Mouse (Mus musculus) liver, embryonic 14.5 days (tissue): Measurements from ENCODE around the gene Zfr. TPM values are rescaled to one million over a fixed set of nuclear protein-coding genes. Genes with fewer than 3 reads are reported as not detected.

Source experiments
- ATAC-seq: fragments of 200-750 bp; cut with Nextera tagmentation; 2 replicates; pipeline ENCODE4 v1.8.0; 2017; ENCODE audit warnings: moderate number of reproducible peaks, mild to moderate bottlenecking, moderate library complexity; ENCODE audit not compliant: insufficient read depth
- DNase-seq, 3 experiments: peaks; one replicate each; pipeline ENCODE4 v3.0.0-alpha.2; 2012 to 2013; ENCODE audit warnings: low read depth in 3 of 3, low spot score in 3 of 3
- H3K27ac ChIP-seq: fragments of 300-500 bp; sonication (generic); 2 replicates; pipeline ENCODE4 v1.5.1; 2014; ENCODE audit warnings: moderate library complexity, mild to moderate bottlenecking, control low read depth, inconsistent platforms
- H3K27me3 ChIP-seq: fragments of 300-500 bp; sonication (generic); 2 replicates; pipeline ENCODE4 v1.6.1; 2014; ENCODE audit warnings: mild to moderate bottlenecking, low read length, moderate library complexity; ENCODE audit not compliant: control insufficient read depth, insufficient read depth
- H3K36me3 ChIP-seq: fragments of 300-500 bp; sonication (generic); replicated peaks from 2 replicates; pipeline ENCODE4 v1.6.1; 2014; ENCODE audit warnings: low read depth; ENCODE audit not compliant: control insufficient read depth, insufficient read depth
- H3K4me1 ChIP-seq, 2 experiments: fragments of 200-500 bp in 1 of 2; fragments of 300-500 bp in 1 of 2; sonication (generic) in 1 of 2; replicated peaks; 2 replicates each; pipeline ENCODE4 v1.6.1; 2012 to 2014; ENCODE audit warnings: antibody characterized with exemption in 1 of 2, inconsistent platforms in 1 of 2, low read length in 1 of 2; ENCODE audit not compliant: control insufficient read depth in 2 of 2, insufficient read depth in 2 of 2
- H3K4me2 ChIP-seq: fragments of 300-500 bp; sonication (generic); 2 replicates; pipeline ENCODE4 v1.6.1; 2014; ENCODE audit warnings: low read depth, mild to moderate bottlenecking, control low read depth, moderate library complexity
- H3K4me3 ChIP-seq, 2 experiments: fragments of 200-500 bp in 1 of 2; fragments of 300-500 bp in 1 of 2; sonication (generic) in 1 of 2; 2 replicates each; pipeline ENCODE4 v1.5.1; 2012 to 2014; ENCODE audit warnings: low read depth in 2 of 2, low read length in 2 of 2, mild to moderate bottlenecking in 2 of 2, control low read depth in 1 of 2, inconsistent platforms in 1 of 2, moderate library complexity in 1 of 2; ENCODE audit not compliant: insufficient read depth in 1 of 2
- H3K9ac ChIP-seq: fragments of 300-500 bp; sonication (generic); replicated peaks from 2 replicates; pipeline ENCODE4 v1.6.1; 2014; ENCODE audit warnings: mild to moderate bottlenecking, control low read depth, moderate library complexity
- H3K9me3 ChIP-seq: fragments of 300-500 bp; sonication (generic); 2 replicates; pipeline ENCODE4 v1.6.1; 2016; ENCODE audit warnings: low read length, mixed read lengths; ENCODE audit not compliant: control insufficient read depth
- CTCF ChIP-seq: IDR thresholded peaks from 2 replicates; pipeline ENCODE4 v1.5.1; 2016; ENCODE audit warnings: antibody characterized with exemption, low read depth, control low read depth
- EP300 ChIP-seq: IDR thresholded peaks from 2 replicates; pipeline ENCODE4 v1.6.1; 2016; ENCODE audit warnings: antibody characterized with exemption, low read depth
- WGBS: fragments of 180-500 bp; shearing (Covaris S2); extraction: QIAGEN DNeasy Blood & Tissue Kit; methylation state at CpG from one replicate; pipeline ENCODE4 v1.1.7; 2014; ENCODE audit not compliant: insufficient replicate concordance; 5-methylcytosine and 5-hydroxymethylcytosine counted together
- microRNA counts: library from miRNA; unstranded; fragments of <30 nt; microRNA quantifications from one replicate; lab custom pipeline; 2016
- microRNA-seq: library from miRNA; unstranded; fragments of <30 nt; microRNA quantifications from one replicate; pipeline ENCODE4, GENCODE M21; 2016
- polyA plus RNA-seq, 2 experiments: library from polyadenylated mRNA; depleted of rRNA in 1 of 2; stranded (reverse) in 1 of 2; unstranded in 1 of 2; fragments of >200 nt; fragmentation: Nextera tagmentation in 1 of 2; extraction: Ambion mirVana in 1 of 2; gene quantifications; 2 replicates each; pipeline versions ENCODE4 v1.2.1 to v1.2.3; 2012 to 2014

Zfr gene
- polyA plus RNA-seq, 2 experiments, result 21.8 to 42.2 TPM

DNA sequence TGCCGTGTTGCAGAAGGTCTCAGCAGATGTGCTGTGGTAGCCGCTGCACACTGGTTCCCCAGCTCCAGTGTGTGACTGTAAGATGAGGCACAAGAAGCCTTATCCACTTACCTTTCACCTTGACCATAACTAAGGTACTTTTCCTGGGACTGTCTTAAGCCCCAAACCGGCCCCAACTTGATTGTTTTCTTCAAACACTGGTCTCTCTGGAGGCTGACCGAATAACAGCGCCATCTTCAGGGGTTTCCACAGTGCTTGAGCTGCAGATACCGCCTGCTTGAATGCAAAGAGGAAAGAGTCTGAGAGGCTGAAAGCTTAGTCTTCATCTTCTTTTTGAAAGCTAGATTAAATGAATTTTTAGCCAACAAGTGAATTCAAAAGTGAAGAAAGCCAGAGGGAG lies 113.8 kb downstream of the Zfr start:
- H3K9ac ChIP-seq, result no peak overlapping the region
- no peaks in the 10 kb centered on the region for H3K27me3 ChIP-seq
- peaks cover 18 to 37% of the 10 kb centered on the region in 2 experiments for H3K4me1 ChIP-seq
- H3K4me3 ChIP-seq, result no peak overlapping the region
- DNase-seq, result no peak
- no peak overlapping the region for H3K27ac ChIP-seq
- no peak for ATAC-seq
- no peak overlapping the region for H3K4me2 ChIP-seq
- no peak for TF ChIP-seq EP300
- TF ChIP-seq CTCF, result no peak
- H3K9me3 ChIP-seq, result no peaks in the 10 kb centered on the region
- WGBS, result 81% methylated on average over 6 of the region's 6 CpGs
- H3K36me3 ChIP-seq, result peaks cover 6% of the 10 kb centered on the region

GRCm38 (mm10) chr15:12232429-12232828 lies 114.8 kb downstream of the Zfr start:
- WGBS, result 81% methylated on average over 11 of the region's 11 CpGs
- no peak overlapping the region for H3K9ac ChIP-seq

GRCm38 (mm10) chr15:12233021-12233420 lies 115.4 kb downstream of the Zfr start:
- WGBS, result 78% methylated on average over 4 of the region's 4 CpGs
- no peak for DNase-seq
- peaks cover 16 to 30% of the 10 kb centered on the region in 2 experiments for H3K4me1 ChIP-seq

More at GRCm38 (mm10) chr15:12232429-12232828, 114.8 kb downstream of the Zfr start:
- peaks cover 6% of the 10 kb centered on the region for H3K36me3 ChIP-seq
- no peak overlapping the region for H3K4me3 ChIP-seq
- no peak for DNase-seq
- no peak overlapping the region for H3K27ac ChIP-seq
- H3K4me2 ChIP-seq, result no peak overlapping the region
- no peak for ATAC-seq
- no peaks in the 10 kb centered on the region for H3K27me3 ChIP-seq
- TF ChIP-seq CTCF (no peak), EP300 (no peak)
- H3K9me3 ChIP-seq, result no peaks in the 10 kb centered on the region
- peaks cover 16 to 34% of the 10 kb centered on the region in 2 experiments for H3K4me1 ChIP-seq

More at GRCm38 (mm10) chr15:12233021-12233420, 115.4 kb downstream of the Zfr start:
- Histone ChIP-seq H3K9me3 (no peaks in the 10 kb centered on the region), H3K4me3 (no peak overlapping the region), H3K27ac (no peak overlapping the region), H3K9ac (no peak overlapping the region), H3K36me3 (peaks cover 6% of the 10 kb centered on the region), H3K27me3 (no peaks in the 10 kb centered on the region), H3K4me2 (no peak overlapping the region)
- TF ChIP-seq CTCF (no peak), EP300 (no peak)
- no peak for ATAC-seq

MicroRNAs within 50 kb of the gene (microRNA counts, 519-probe panel; counts per million panel counts)
- 69.9 counts per million for microRNA mmu-miR-1898 (lab: Ali Mortazavi, UCI)

Small RNA genes within 50 kb of the gene (microRNA-seq; reads per million reads assigned to microRNA genes)
- not detected for gene Mir1898

Other genes with a start within 250 kb of the Zfr start
- 1.3 and 1.8 TPM in 2 replicates for gene Npr3, start 210.5 kb upstream of the Zfr start, polyA plus RNA-seq (2012; rRNA removed)
- gene Npr3, start 210.5 kb upstream of the Zfr start, polyA plus RNA-seq (2014; fragmentation: Nextera tagmentation; extraction: Ambion mirVana), result 1.7 and 2.4 TPM in 2 replicates
- gene Sub1, start 120.8 kb upstream of the Zfr start, polyA plus RNA-seq (2012; rRNA removed), result 35.1 and 104 TPM in 2 replicates
- gene Sub1, start 120.8 kb upstream of the Zfr start, polyA plus RNA-seq (2014; fragmentation: Nextera tagmentation; extraction: Ambion mirVana), result 289 and 301 TPM in 2 replicates
- 6.4 and 6.5 TPM in 2 replicates for gene Mtmr12, start 87.2 kb downstream of the Zfr start, polyA plus RNA-seq (2012; rRNA removed)
- gene Mtmr12, start 87.2 kb downstream of the Zfr start, polyA plus RNA-seq (2014; fragmentation: Nextera tagmentation; extraction: Ambion mirVana), result 6.8 and 7.2 TPM in 2 replicates
- 33.8 and 35.2 TPM in 2 replicates for gene Golph3, start 203.6 kb downstream of the Zfr start, polyA plus RNA-seq (2012; rRNA removed)
- gene Golph3, start 203.6 kb downstream of the Zfr start, polyA plus RNA-seq (2014; fragmentation: Nextera tagmentation; extraction: Ambion mirVana), result 58.4 and 60.9 TPM in 2 replicates
- not detected in 2 replicates for gene 1810049J17Rik, start 204.1 kb downstream of the Zfr start, polyA plus RNA-seq (2012; rRNA removed)
- 2.3 and 3.1 TPM in 2 replicates for gene 1810049J17Rik, start 204.1 kb downstream of the Zfr start, polyA plus RNA-seq (2014; fragmentation: Nextera tagmentation; extraction: Ambion mirVana)